Mouse (Mus musculus): ENCODE measurements around the gene Gpc6. TPM values are rescaled to one million over a fixed set of nuclear protein-coding genes. Genes with fewer than 3 reads are reported as not detected.

Gpc6 gene
- polyA plus RNA-seq, 1 experiment from 2014 or later: 57.9 TPM

DNA sequence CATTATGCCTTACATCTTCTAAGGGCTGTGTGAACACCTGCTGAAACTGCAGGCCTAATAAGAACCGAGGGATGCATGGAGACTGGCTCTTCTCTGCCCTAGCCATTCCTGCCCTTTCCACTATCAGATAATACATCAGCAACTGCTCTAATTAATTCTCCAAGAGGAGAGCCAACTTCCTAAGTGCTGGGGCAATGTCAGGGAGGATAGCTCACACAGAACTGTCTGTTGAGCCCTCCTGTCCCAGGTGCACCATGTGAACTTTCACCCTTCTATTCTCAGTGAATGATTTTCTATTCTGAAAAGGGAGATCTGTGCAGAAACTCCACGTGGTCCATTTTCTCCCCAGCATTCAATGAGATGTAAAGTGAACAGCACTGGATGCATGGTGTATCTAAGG lies 136.0 kb downstream of the Gpc6 start:
- 62% methylated on average over 2 of the region's 2 CpGs for WGBS
- ATAC-seq (replicated peaks; ENCODE audit: low FRiP score, low TSS enrichment, low read depth) (no peak), DNase-seq (ENCODE audit: low spot score) (no peak)
- no peaks in the 10 kb centered on the region for H3K4me1 ChIP-seq (replicated peaks; ENCODE audit: control insufficient read depth, insufficient read depth, low read length)
- no peaks in the 10 kb centered on the region for H3K36me3 ChIP-seq (ENCODE audit: control insufficient read depth, insufficient read depth, low read length)
- H3K9ac ChIP-seq (ENCODE audit: low read length): no peak overlapping the region
- no peaks in the 10 kb centered on the region for H3K9me3 ChIP-seq (ENCODE audit: control insufficient read depth, low read length)
- H3K4me2 ChIP-seq (ENCODE audit: low read length): no peak overlapping the region
- H3K4me3 ChIP-seq (ENCODE audit: low read depth, low read length): no peak overlapping the region
- no peaks in the 10 kb centered on the region for H3K27me3 ChIP-seq (replicated peaks; ENCODE audit: control insufficient read depth, insufficient read depth, low read length)
- H3K27ac ChIP-seq (ENCODE audit: low read depth): no peak overlapping the region

DNA sequence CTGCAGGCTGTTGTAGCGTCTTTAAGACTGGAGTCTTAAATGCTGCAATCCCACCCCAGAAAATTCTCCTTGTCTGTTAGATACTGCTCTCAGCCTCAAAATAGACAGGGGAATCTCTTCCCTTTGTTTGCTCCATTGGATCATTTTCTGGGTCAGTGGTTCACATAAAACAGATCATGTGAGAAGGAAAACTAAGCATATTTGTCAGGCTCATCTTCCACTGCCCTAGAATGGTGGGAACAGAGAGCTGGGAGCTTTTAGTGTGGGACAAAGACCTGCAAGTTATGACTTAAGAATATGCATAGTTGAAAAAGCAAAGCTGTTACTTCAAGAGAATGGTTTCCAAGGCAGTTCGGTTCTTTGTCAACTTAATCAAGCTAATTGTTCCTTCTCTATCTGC lies 136.4 kb downstream of the Gpc6 start:
- no peaks in the 10 kb centered on the region for H3K9me3 ChIP-seq (ENCODE audit: control insufficient read depth, low read length)
- ATAC-seq (replicated peaks; ENCODE audit: low FRiP score, low TSS enrichment, low read depth): no peak
- H3K4me2 ChIP-seq (ENCODE audit: low read length): no peak overlapping the region
- H3K27me3 ChIP-seq (replicated peaks; ENCODE audit: control insufficient read depth, insufficient read depth, low read length): no peaks in the 10 kb centered on the region
- DNase-seq (ENCODE audit: low spot score): no peak
- H3K36me3 ChIP-seq (ENCODE audit: control insufficient read depth, insufficient read depth, low read length): no peaks in the 10 kb centered on the region
- H3K9ac ChIP-seq (ENCODE audit: low read length): no peak overlapping the region
- H3K27ac ChIP-seq (ENCODE audit: low read depth): no peak overlapping the region
- H3K4me3 ChIP-seq (ENCODE audit: low read depth, low read length): no peak overlapping the region
- 98% methylated on average over 2 of the region's 2 CpGs for WGBS
- no peaks in the 10 kb centered on the region for H3K4me1 ChIP-seq (replicated peaks; ENCODE audit: control insufficient read depth, insufficient read depth, low read length)

DNA sequence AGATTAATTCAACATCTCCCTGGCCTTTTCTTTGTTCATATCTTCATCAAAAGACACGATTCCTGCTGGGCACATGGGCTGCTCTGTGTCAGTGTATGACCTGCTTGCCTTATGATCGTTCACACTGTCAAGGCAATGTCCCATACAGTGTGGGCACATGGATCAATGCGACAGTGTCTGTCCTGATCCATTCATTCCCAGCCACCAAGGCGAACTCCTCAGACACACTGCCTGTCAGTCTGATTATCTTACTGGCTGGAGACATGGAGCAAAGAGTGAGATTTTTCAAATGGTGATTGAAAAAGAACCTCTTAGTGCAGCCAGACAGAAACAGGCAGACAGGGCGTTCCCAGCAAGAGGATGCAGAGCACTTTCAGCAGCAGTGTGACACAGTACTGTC lies 143.1 kb downstream of the Gpc6 start:
- Histone ChIP-seq H3K4me2 (ENCODE audit: low read length) (no peak overlapping the region), H3K9ac (ENCODE audit: low read length) (no peak overlapping the region), H3K9me3 (ENCODE audit: control insufficient read depth, low read length) (no peaks in the 10 kb centered on the region), H3K36me3 (ENCODE audit: control insufficient read depth, insufficient read depth, low read length) (no peaks in the 10 kb centered on the region), H3K27me3 (replicated peaks; ENCODE audit: control insufficient read depth, insufficient read depth, low read length) (no peaks in the 10 kb centered on the region), H3K4me1 (replicated peaks; ENCODE audit: control insufficient read depth, insufficient read depth, low read length) (no peaks in the 10 kb centered on the region), H3K4me3 (ENCODE audit: low read depth, low read length) (no peak overlapping the region), H3K27ac (ENCODE audit: low read depth) (no peak overlapping the region)
- 81% methylated on average over 5 of the region's 5 CpGs for WGBS
- no peak for DNase-seq (ENCODE audit: low spot score)
- no peak for ATAC-seq (replicated peaks; ENCODE audit: low FRiP score, low TSS enrichment, low read depth)

DNA sequence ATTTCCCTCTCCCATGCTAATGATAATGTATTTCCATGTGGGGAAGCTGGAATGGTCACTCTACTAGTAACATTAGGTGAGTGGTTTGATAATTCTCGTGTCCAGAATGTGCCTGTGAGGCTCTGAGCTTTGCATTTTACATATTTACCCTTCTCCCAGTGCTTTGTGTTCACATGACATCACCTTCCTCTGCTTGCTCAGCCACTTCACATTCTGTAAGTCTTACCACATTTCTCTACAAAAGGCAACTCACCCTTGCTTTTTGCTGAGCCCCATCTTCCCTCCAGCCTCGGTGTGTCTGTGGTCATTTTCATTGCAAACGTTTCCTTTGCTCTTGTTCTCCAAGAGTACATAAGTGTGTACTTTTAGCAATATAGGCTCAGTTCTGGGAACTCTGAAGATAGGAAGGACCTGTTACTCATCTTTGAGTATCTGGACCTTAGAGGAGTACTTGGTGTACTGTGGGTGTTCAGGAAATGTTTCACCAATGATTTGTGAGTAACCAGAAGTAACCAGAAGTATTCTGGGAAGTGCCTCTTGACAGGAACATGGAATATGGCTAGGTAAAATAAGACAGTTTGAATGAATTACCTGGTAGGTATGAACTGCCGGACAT lies 145.5 kb downstream of the Gpc6 start:
- DNase-seq (ENCODE audit: low spot score): no peak
- ATAC-seq (replicated peaks; ENCODE audit: low FRiP score, low TSS enrichment, low read depth): no peak

DNA sequence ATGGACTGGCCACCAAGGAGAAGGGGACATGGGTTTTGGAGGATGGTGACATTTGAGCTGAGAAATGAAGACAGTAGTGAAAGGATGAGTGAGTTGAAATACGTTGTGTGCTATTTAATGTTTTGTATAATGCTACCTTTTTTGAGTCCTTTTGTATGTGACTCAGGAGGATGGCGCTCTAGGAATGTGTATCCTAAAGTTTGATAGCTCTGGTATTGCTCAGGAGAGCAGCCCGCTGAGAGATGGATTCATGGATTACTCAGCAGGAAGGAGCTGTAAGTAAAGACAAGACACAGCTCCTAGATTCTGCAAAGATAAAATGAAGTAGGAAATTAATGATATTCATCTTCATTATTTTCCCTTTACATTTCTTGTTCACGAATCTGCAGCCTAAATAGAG lies 168.5 kb downstream of the Gpc6 start:
- Histone ChIP-seq H3K4me3 (ENCODE audit: low read depth, low read length) (no peak overlapping the region), H3K27ac (ENCODE audit: low read depth) (no peak overlapping the region), H3K27me3 (replicated peaks; ENCODE audit: control insufficient read depth, insufficient read depth, low read length) (no peaks in the 10 kb centered on the region), H3K9me3 (ENCODE audit: control insufficient read depth, low read length) (no peaks in the 10 kb centered on the region), H3K4me2 (ENCODE audit: low read length) (no peak overlapping the region), H3K4me1 (replicated peaks; ENCODE audit: control insufficient read depth, insufficient read depth, low read length) (peaks cover 5% of the 10 kb centered on the region; the same call in 1 of the 2 replicates), H3K9ac (ENCODE audit: low read length) (no peak overlapping the region), H3K36me3 (ENCODE audit: control insufficient read depth, insufficient read depth, low read length) (no peaks in the 10 kb centered on the region)
- DNase-seq (ENCODE audit: low spot score) (no peak), ATAC-seq (replicated peaks; ENCODE audit: low FRiP score, low TSS enrichment, low read depth) (no peak)
- 58% methylated on average over 4 of the region's 4 CpGs for WGBS

More for the DNA sequence above, 145.5 kb downstream of the Gpc6 start:
- Histone ChIP-seq H3K27me3 (replicated peaks; ENCODE audit: control insufficient read depth, insufficient read depth, low read length) (no peaks in the 10 kb centered on the region), H3K9ac (ENCODE audit: low read length) (no peak overlapping the region), H3K4me3 (ENCODE audit: low read depth, low read length) (no peak overlapping the region), H3K36me3 (ENCODE audit: control insufficient read depth, insufficient read depth, low read length) (no peaks in the 10 kb centered on the region), H3K4me2 (ENCODE audit: low read length) (no peak overlapping the region), H3K4me1 (replicated peaks; ENCODE audit: control insufficient read depth, insufficient read depth, low read length) (no peaks in the 10 kb centered on the region), H3K9me3 (ENCODE audit: control insufficient read depth, low read length) (no peaks in the 10 kb centered on the region), H3K27ac (ENCODE audit: low read depth) (no peak overlapping the region)
- 86% methylated on average over 4 of the region's 4 CpGs for WGBS

DNA sequence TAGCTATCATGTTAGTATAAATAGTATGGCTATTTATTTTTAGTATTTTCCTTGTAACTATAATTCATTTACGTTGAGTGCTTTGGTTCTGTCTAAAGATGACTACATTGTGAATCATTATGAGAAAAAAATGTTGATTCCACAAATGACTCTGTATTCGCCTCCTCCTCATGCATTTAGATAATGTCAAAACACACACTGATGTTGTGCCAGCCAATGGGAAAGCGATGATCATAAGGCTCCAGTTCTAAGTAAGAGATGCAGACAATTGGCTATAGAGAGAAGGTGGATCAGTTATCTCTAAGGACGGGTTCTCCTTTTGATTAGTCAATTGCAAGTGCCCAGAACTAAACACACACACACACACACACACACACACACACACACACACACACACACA lies 181.8 kb downstream of the Gpc6 start:
- no peak overlapping the region for H3K27ac ChIP-seq (ENCODE audit: low read depth)
- no peaks in the 10 kb centered on the region for H3K36me3 ChIP-seq (ENCODE audit: control insufficient read depth, insufficient read depth, low read length)
- no peaks in the 10 kb centered on the region for H3K9me3 ChIP-seq (ENCODE audit: control insufficient read depth, low read length)
- no peak overlapping the region for H3K4me2 ChIP-seq (ENCODE audit: low read length)
- 88% methylated on average over 4 of the region's 4 CpGs for WGBS
- no peaks in the 10 kb centered on the region for H3K27me3 ChIP-seq (replicated peaks; ENCODE audit: control insufficient read depth, insufficient read depth, low read length)
- no peak overlapping the region for H3K9ac ChIP-seq (ENCODE audit: low read length)
- no peak overlapping the region for H3K4me3 ChIP-seq (ENCODE audit: low read depth, low read length)
- ATAC-seq (replicated peaks; ENCODE audit: low FRiP score, low TSS enrichment, low read depth): no peak
- no peaks in the 10 kb centered on the region for H3K4me1 ChIP-seq (replicated peaks; ENCODE audit: control insufficient read depth, insufficient read depth, low read length)
- DNase-seq (ENCODE audit: low spot score): no peak

DNA sequence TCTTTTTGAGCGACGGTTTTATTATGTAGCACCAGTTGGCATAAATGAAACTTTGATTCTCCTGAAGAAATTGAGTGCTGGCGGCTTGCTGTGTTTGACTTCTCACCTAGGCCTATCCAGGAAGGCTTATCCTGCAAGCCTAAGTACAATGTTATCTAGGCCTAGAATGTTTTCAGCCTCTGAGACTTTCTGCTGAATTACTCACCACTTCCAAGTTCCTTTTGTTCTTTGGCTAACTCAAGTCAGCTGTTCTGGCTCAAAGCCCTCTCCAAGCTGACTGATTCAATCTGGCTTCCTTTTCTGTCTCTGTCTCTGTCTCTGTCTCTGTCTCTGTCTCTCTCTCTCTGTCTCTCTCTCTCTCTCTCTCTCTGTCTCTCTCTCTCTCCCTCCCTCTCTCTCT lies 188.0 kb downstream of the Gpc6 start:
- H3K27me3 ChIP-seq (replicated peaks; ENCODE audit: control insufficient read depth, insufficient read depth, low read length): no peaks in the 10 kb centered on the region
- H3K9ac ChIP-seq (ENCODE audit: low read length): no peak overlapping the region
- no peaks in the 10 kb centered on the region for H3K36me3 ChIP-seq (ENCODE audit: control insufficient read depth, insufficient read depth, low read length)
- no peak overlapping the region for H3K4me2 ChIP-seq (ENCODE audit: low read length)
- peaks cover 2% of the 10 kb centered on the region; the same call in 1 of the 2 replicates for H3K9me3 ChIP-seq (ENCODE audit: control insufficient read depth, low read length)
- no peak overlapping the region for H3K27ac ChIP-seq (ENCODE audit: low read depth)
- ATAC-seq (replicated peaks; ENCODE audit: low FRiP score, low TSS enrichment, low read depth): no peak
- WGBS: 91% methylated on average over 3 of the region's 3 CpGs
- no peak overlapping the region for H3K4me3 ChIP-seq (ENCODE audit: low read depth, low read length)
- no peaks in the 10 kb centered on the region for H3K4me1 ChIP-seq (replicated peaks; ENCODE audit: control insufficient read depth, insufficient read depth, low read length)
- no peak for DNase-seq (ENCODE audit: low spot score)

DNA sequence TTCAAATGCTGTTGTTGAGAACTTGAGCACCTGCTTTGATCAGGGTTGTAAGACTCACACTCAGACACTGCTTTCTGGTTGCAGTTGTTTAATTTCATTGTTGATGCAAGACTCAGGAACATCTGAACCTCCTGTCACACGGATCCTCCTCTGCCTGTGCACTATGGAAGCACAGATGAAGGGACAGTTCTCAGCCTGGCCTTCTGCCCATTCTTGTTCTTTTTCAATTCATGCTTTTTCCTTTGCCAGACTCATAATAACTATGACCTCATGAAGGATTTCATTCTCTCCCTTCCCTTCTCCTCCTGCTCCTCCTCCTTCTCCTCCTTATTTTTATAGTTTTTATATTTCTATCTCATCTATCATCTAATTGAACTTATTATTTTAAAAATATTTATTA lies 196.9 kb downstream of the Gpc6 start:
- ATAC-seq (replicated peaks; ENCODE audit: low FRiP score, low TSS enrichment, low read depth): no peak

DNA sequence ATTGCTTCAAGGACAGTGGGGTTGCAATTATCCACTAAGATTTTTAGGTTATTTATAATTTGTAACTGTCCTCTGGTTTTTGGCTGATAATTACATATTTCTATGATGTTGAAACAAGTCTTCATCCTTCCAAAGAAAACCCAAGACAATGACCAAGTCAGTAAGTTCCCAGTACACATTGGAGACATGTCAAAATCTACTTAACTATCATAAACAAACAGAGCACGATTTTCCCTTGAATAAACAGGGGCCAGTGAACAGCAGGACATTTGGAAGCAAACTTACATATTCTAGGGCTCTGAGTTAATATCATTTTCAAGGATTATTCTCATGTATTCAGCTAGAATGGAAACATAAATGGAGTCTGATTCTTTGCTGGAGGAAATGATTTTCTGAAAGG lies 205.2 kb downstream of the Gpc6 start:
- H3K9me3 ChIP-seq (ENCODE audit: control insufficient read depth, low read length): no peaks in the 10 kb centered on the region
- no peak for ATAC-seq (replicated peaks; ENCODE audit: low FRiP score, low TSS enrichment, low read depth)
- no peaks in the 10 kb centered on the region for H3K36me3 ChIP-seq (ENCODE audit: control insufficient read depth, insufficient read depth, low read length)
- no peaks in the 10 kb centered on the region for H3K4me1 ChIP-seq (replicated peaks; ENCODE audit: control insufficient read depth, insufficient read depth, low read length)
- 43% methylated on average over 1 of the region's 1 CpGs for WGBS
- no peak overlapping the region for H3K9ac ChIP-seq (ENCODE audit: low read length)
- DNase-seq (ENCODE audit: low spot score): no peak
- no peaks in the 10 kb centered on the region for H3K27me3 ChIP-seq (replicated peaks; ENCODE audit: control insufficient read depth, insufficient read depth, low read length)
- no peak overlapping the region for H3K27ac ChIP-seq (ENCODE audit: low read depth)
- H3K4me3 ChIP-seq (ENCODE audit: low read depth, low read length): no peak overlapping the region
- no peak overlapping the region for H3K4me2 ChIP-seq (ENCODE audit: low read length)

More for the DNA sequence above, 196.9 kb downstream of the Gpc6 start:
- H3K27me3 ChIP-seq (replicated peaks; ENCODE audit: control insufficient read depth, insufficient read depth, low read length): no peaks in the 10 kb centered on the region
- no peaks in the 10 kb centered on the region; the same call in 1 of the 2 replicates for H3K4me1 ChIP-seq (replicated peaks; ENCODE audit: control insufficient read depth, insufficient read depth, low read length)
- no peak overlapping the region for H3K4me2 ChIP-seq (ENCODE audit: low read length)
- DNase-seq (ENCODE audit: low spot score): no peak
- H3K4me3 ChIP-seq (ENCODE audit: low read depth, low read length): no peak overlapping the region
- H3K9ac ChIP-seq (ENCODE audit: low read length): no peak overlapping the region
- 33% methylated on average over 1 of the region's 1 CpGs for WGBS
- H3K36me3 ChIP-seq (ENCODE audit: control insufficient read depth, insufficient read depth, low read length): no peaks in the 10 kb centered on the region
- H3K9me3 ChIP-seq (ENCODE audit: control insufficient read depth, low read length): no peaks in the 10 kb centered on the region
- no peak overlapping the region for H3K27ac ChIP-seq (ENCODE audit: low read depth)
